Mouse (Mus musculus): ENCODE results near the gene Cept1. TPM values are rescaled to one million over a fixed set of nuclear protein-coding genes. Genes with fewer than 3 reads are reported as not detected.

The Cept1 gene
- polyA plus RNA-seq, 1 experiment from 2014 or later: 45.4 TPM

DNA sequence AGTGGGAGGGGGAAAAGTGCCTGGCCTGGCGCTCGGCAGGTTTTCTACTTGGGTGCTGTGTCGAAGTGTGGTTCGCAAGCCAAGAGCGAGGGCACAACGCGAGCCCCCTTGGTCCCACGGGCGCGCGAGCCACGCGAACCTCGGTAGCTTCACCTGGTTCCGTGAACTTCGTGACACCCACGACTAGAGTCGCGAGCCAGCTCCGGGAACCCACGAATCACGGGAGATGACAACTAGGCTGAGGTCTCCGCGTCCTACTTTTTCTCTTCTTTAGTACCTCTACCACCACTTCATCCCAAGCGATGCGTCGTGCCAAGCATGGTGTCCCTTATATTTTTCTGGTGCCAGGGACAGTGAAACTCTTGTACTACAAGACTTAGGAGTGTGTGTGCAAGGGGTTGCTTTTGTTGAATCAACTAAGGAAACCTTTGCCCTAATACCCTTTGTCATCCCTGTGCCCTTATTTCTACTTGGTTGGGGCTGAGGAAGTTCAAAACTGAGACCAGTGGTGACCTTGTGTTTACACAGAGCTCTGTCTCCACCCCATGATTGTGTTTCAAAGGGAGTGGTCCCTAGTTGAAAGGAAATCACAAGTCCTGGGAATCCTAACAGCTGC is 430 bp upstream of the Cept1 start:
- peak overlapping the region; percentile 74 for H3K4me3 ChIP-seq (replicated peaks; ENCODE audit: low read length)
- WGBS: under 1% methylated on average over 27 of the region's 27 CpGs
- DNase-seq (ENCODE audit: low spot score): no peak
- peak overlapping the region; percentile 93 for H3K27ac ChIP-seq
- no peaks in the 10 kb centered on the region for H3K27me3 ChIP-seq (ENCODE audit: control insufficient read depth, insufficient read depth, low read length)
- H3K4me2 ChIP-seq (replicated peaks): peak overlapping the region; percentile 67
- peaks cover 25% of the 10 kb centered on the region for H3K4me1 ChIP-seq (replicated peaks; ENCODE audit: control insufficient read depth, insufficient read depth, low read length)
- H3K9ac ChIP-seq: peak overlapping the region; percentile 84
- H3K9me3 ChIP-seq (ENCODE audit: control insufficient read depth, low read length): no peaks in the 10 kb centered on the region
- no peak; the same call in 1 of the 2 replicates for ATAC-seq (ENCODE audit: low FRiP score)
- no peaks in the 10 kb centered on the region; the same call in 1 of the 2 replicates for H3K36me3 ChIP-seq (replicated peaks; ENCODE audit: control insufficient read depth, insufficient read depth)

DNA sequence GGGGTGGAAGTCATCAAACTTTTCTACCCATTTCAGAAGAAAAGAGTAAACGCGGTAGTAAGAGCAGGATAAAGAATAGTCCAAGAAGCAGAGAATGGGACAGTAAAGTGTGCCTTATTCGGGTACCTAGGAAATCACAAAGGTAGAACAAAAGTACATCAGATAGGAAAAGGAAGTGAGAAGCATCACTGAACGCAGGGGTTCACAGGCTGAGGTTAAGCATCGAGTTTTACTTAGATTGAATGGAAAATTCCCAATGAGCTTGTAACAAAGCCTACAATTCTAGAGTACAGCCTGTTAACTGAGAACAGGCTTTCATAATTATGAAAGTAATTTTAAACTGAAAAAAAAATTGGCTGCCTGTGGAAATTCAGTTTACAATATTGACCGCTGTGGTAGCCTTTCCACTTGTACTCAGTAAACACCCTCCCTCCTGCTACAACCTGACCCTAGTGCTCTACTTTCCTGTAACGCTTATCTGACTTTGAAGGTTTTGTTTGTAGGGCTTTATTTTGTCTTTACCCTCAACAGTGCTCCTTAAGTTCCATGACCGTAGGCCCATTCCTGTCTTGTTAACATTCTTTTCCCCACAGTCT is 2.8 kb downstream of the Cept1 start:
- Histone ChIP-seq H3K27ac (no peak overlapping the region), H3K4me2 (replicated peaks) (no peak overlapping the region)
- WGBS: 94% methylated on average over 8 of the region's 8 CpGs

GRCm38 (mm10) chr3:106533277-106533676 is 14.3 kb downstream of the Cept1 start:
- ATAC-seq (ENCODE audit: low FRiP score): no peak
- 93% methylated on average over 2 of the region's 2 CpGs for WGBS
- no peaks in the 10 kb centered on the region for H3K9me3 ChIP-seq (ENCODE audit: control insufficient read depth, low read length)

More for the DNA sequence above, 2.8 kb downstream of the Cept1 start:
- no peaks in the 10 kb centered on the region for H3K27me3 ChIP-seq (ENCODE audit: control insufficient read depth, insufficient read depth, low read length)
- no peaks in the 10 kb centered on the region for H3K9me3 ChIP-seq (ENCODE audit: control insufficient read depth, low read length)
- DNase-seq (ENCODE audit: low spot score) (no peak), ATAC-seq (ENCODE audit: low FRiP score) (no peak)
- H3K4me3 ChIP-seq (replicated peaks; ENCODE audit: low read length): no peak overlapping the region
- no peak overlapping the region for H3K9ac ChIP-seq
- peaks cover 21% of the 10 kb centered on the region for H3K4me1 ChIP-seq (replicated peaks; ENCODE audit: control insufficient read depth, insufficient read depth, low read length)
- H3K36me3 ChIP-seq (replicated peaks; ENCODE audit: control insufficient read depth, insufficient read depth): no peaks in the 10 kb centered on the region

DNA sequence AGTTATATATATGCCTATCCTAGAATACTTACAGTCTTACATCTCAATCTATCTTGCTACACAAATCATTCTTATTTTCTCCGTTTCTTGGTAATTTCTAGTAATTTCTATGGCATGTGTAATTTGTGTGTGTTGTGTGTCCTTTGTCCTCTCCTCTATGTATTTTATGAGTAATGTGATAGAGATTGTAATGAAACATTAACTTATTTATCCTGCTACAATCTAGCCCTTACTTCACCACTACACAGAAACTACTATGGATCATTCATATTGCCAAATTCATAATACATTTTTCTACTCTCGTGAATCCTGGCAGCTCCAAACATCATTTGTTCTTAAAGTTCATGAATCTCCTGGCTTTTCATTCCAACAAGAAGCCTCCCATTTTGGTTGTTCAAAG is 19.6 kb downstream of the Cept1 start:
- no peaks in the 10 kb centered on the region for H3K4me1 ChIP-seq (replicated peaks; ENCODE audit: control insufficient read depth, insufficient read depth, low read length)
- no peak overlapping the region for H3K27ac ChIP-seq
- no peaks in the 10 kb centered on the region for H3K27me3 ChIP-seq (ENCODE audit: control insufficient read depth, insufficient read depth, low read length)
- DNase-seq (ENCODE audit: low spot score) (no peak), ATAC-seq (ENCODE audit: low FRiP score) (no peak)
- peaks cover 5% of the 10 kb centered on the region for H3K36me3 ChIP-seq (replicated peaks; ENCODE audit: control insufficient read depth, insufficient read depth)
- no peak overlapping the region for H3K4me2 ChIP-seq (replicated peaks)
- 95% methylated on average over 2 of the region's 2 CpGs for WGBS
- H3K9me3 ChIP-seq (ENCODE audit: control insufficient read depth, low read length): no peaks in the 10 kb centered on the region
- H3K4me3 ChIP-seq (replicated peaks; ENCODE audit: low read length): no peak overlapping the region
- H3K9ac ChIP-seq: no peak overlapping the region

More at GRCm38 (mm10) chr3:106533277-106533676, 14.3 kb downstream of the Cept1 start:
- Histone ChIP-seq H3K27ac (no peak overlapping the region), H3K4me2 (replicated peaks) (no peak overlapping the region), H3K36me3 (replicated peaks; ENCODE audit: control insufficient read depth, insufficient read depth) (peaks cover 22% of the 10 kb centered on the region), H3K4me1 (replicated peaks; ENCODE audit: control insufficient read depth, insufficient read depth, low read length) (no peaks in the 10 kb centered on the region), H3K9ac (no peak overlapping the region), H3K4me3 (replicated peaks; ENCODE audit: low read length) (no peak overlapping the region), H3K27me3 (ENCODE audit: control insufficient read depth, insufficient read depth, low read length) (no peaks in the 10 kb centered on the region)
- DNase-seq (ENCODE audit: low spot score): no peak

DNA sequence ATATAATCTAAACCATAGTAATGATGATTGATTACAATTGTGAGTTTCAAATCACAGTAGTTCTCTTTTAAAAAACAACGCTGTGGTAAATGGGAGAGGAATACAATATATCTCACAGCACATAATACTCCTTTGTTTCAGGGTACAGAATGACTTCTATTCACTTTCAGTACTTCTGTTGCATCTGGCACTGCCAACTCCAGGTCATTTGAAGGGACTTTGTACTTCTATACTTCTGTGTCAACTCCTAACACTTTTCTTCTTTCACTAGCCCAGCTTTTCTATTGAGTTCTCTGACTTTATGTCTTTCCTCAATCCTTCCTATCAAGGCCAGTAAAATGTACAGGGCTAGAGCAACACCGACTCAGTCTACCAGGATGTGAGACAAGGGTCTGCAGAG is 21.2 kb downstream of the Cept1 start:
- ATAC-seq (ENCODE audit: low FRiP score) (no peak), DNase-seq (ENCODE audit: low spot score) (no peak)
- Histone ChIP-seq H3K36me3 (replicated peaks; ENCODE audit: control insufficient read depth, insufficient read depth) (no peaks in the 10 kb centered on the region), H3K27me3 (ENCODE audit: control insufficient read depth, insufficient read depth, low read length) (no peaks in the 10 kb centered on the region), H3K9ac (no peak overlapping the region), H3K4me2 (replicated peaks) (no peak overlapping the region), H3K4me3 (replicated peaks; ENCODE audit: low read length) (no peak overlapping the region), H3K9me3 (ENCODE audit: control insufficient read depth, low read length) (no peaks in the 10 kb centered on the region), H3K27ac (no peak overlapping the region), H3K4me1 (replicated peaks; ENCODE audit: control insufficient read depth, insufficient read depth, low read length) (no peaks in the 10 kb centered on the region)
- 91% methylated on average over 2 of the region's 2 CpGs for WGBS

DNA sequence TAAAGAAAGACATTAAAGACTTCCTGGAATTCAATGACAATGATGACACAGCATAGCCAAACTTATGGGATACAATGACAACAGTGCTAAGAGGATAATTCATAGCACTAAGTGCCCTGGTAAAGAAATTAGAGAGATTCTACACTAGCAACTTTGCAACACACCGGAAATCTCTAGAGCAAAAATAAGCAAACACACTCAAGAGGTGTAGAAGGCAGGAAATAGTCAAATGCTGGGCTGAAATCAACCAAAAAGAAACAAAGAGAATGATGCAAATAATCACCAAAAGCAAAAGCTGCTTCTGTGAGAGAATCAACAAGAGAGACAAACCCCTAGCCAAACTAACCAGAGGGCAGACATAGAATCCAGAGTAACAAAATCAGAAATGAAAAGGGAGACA is 24.9 kb downstream of the Cept1 start:
- no peak overlapping the region for H3K9ac ChIP-seq
- H3K27ac ChIP-seq: no peak overlapping the region
- WGBS: 91% methylated on average over 1 of the region's 1 CpGs
- no peaks in the 10 kb centered on the region for H3K27me3 ChIP-seq (ENCODE audit: control insufficient read depth, insufficient read depth, low read length)
- ATAC-seq (ENCODE audit: low FRiP score) (no peak), DNase-seq (ENCODE audit: low spot score) (no peak)
- no peaks in the 10 kb centered on the region for H3K4me1 ChIP-seq (replicated peaks; ENCODE audit: control insufficient read depth, insufficient read depth, low read length)
- H3K36me3 ChIP-seq (replicated peaks; ENCODE audit: control insufficient read depth, insufficient read depth): 0 out of 2 replicates have a peak, but pooled peaks cover 5% of the 10 kb centered on the region
- no peak overlapping the region for H3K4me3 ChIP-seq (replicated peaks; ENCODE audit: low read length)
- no peaks in the 10 kb centered on the region for H3K9me3 ChIP-seq (ENCODE audit: control insufficient read depth, low read length)
- H3K4me2 ChIP-seq (replicated peaks): no peak overlapping the region

DNA sequence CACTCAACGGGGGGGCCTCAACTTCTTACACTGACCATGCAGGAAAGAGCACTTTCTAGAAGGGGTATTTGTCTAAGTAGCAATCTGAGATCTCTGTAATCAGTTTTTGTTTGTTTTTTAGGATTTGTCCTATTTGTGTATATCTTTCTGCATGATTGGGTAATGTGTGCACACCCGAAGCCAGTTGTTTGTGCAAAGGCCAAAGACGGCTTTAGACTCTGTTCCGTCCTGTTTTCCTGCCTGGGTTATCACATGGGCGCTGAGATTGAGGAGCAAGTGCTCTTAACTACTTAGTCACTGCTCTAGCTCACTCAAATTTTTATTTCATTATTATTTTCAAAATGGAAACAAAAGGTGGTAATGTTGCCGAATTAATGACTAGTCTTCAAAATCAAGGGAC is 32.6 kb downstream of the Cept1 start:
- 95% methylated on average over 6 of the region's 6 CpGs for WGBS
- ATAC-seq (ENCODE audit: low FRiP score): no peak

DNA sequence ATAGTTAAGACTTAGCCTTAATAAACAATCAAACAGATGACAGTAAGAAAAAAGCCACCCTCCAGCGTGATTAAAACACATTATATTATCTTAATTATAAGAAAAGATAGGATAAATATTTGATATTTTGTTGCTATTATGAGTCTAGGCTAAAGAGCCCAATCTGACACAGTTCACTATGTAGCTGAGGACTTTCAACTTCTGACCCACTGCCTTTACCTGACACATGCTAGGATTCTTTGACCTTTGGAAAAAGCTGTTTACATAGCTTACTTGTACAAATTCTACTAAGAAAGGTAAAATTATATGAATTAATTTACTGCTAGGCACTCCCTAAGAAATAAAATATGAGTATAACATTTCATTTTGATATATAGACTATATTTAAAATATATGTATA is 36.9 kb downstream of the Cept1 start:
- 92% methylated on average over 1 of the region's 1 CpGs for WGBS
- no peak for ATAC-seq (ENCODE audit: low FRiP score)

More for the DNA sequence above, 32.6 kb downstream of the Cept1 start:
- Histone ChIP-seq H3K27me3 (ENCODE audit: control insufficient read depth, insufficient read depth, low read length) (no peaks in the 10 kb centered on the region), H3K4me3 (replicated peaks; ENCODE audit: low read length) (no peak overlapping the region), H3K36me3 (replicated peaks; ENCODE audit: control insufficient read depth, insufficient read depth) (peaks cover 5% of the 10 kb centered on the region; the same call in 1 of the 2 replicates), H3K9me3 (ENCODE audit: control insufficient read depth, low read length) (no peaks in the 10 kb centered on the region), H3K9ac (no peak overlapping the region), H3K4me1 (replicated peaks; ENCODE audit: control insufficient read depth, insufficient read depth, low read length) (no peaks in the 10 kb centered on the region), H3K27ac (no peak overlapping the region), H3K4me2 (replicated peaks) (no peak overlapping the region)
- DNase-seq (ENCODE audit: low spot score): no peak

DNA sequence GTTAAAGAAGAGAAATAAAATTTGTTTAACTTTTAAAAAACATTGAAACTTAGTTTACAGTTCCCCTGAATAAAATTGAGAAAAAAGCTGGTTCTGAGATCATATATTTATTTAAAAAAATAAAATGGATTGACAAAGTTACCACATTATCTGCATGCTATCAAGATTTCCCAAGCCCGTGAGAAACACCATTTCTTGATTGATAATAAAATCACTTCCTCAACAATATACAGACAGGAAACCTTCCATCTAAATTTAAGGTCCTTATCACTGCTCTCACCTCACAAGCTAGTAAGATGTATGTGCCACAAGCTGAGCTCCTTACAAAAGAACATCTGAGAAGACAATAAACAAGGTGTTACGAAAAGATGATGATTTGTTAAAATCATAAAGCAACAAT is 44.7 kb downstream of the Cept1 start:
- no peak overlapping the region for H3K4me3 ChIP-seq (replicated peaks; ENCODE audit: low read length)
- DNase-seq (ENCODE audit: low spot score) (no peak), ATAC-seq (ENCODE audit: low FRiP score) (no peak)
- WGBS: 95% methylated on average over 2 of the region's 2 CpGs
- H3K9me3 ChIP-seq (ENCODE audit: control insufficient read depth, low read length): no peaks in the 10 kb centered on the region
- H3K4me2 ChIP-seq (replicated peaks): no peak overlapping the region
- peaks cover 34% of the 10 kb centered on the region for H3K36me3 ChIP-seq (replicated peaks; ENCODE audit: control insufficient read depth, insufficient read depth)
- H3K27ac ChIP-seq: no peak overlapping the region
- no peaks in the 10 kb centered on the region for H3K27me3 ChIP-seq (ENCODE audit: control insufficient read depth, insufficient read depth, low read length)
- H3K4me1 ChIP-seq (replicated peaks; ENCODE audit: control insufficient read depth, insufficient read depth, low read length): no peaks in the 10 kb centered on the region
- no peak overlapping the region for H3K9ac ChIP-seq

More for the DNA sequence above, 36.9 kb downstream of the Cept1 start:
- H3K4me3 ChIP-seq (replicated peaks; ENCODE audit: low read length): no peak overlapping the region
- no peaks in the 10 kb centered on the region for H3K4me1 ChIP-seq (replicated peaks; ENCODE audit: control insufficient read depth, insufficient read depth, low read length)
- no peaks in the 10 kb centered on the region; the same call in 1 of the 2 replicates for H3K36me3 ChIP-seq (replicated peaks; ENCODE audit: control insufficient read depth, insufficient read depth)
- H3K9ac ChIP-seq: no peak overlapping the region
- H3K9me3 ChIP-seq (ENCODE audit: control insufficient read depth, low read length): no peaks in the 10 kb centered on the region
- no peak overlapping the region for H3K27ac ChIP-seq
- DNase-seq (ENCODE audit: low spot score): no peak
- no peaks in the 10 kb centered on the region for H3K27me3 ChIP-seq (ENCODE audit: control insufficient read depth, insufficient read depth, low read length)
- H3K4me2 ChIP-seq (replicated peaks): no peak overlapping the region

All from hindbrain, embryonic 14.5 days (tissue).